Mouse (Mus musculus): Measurements from ENCODE around the gene Pnmal1. TPM values are rescaled to one million over a fixed set of nuclear protein-coding genes. Genes with fewer than 3 reads are reported as not detected.

The Pnmal1 gene
- polyA plus RNA-seq, 1 experiment from 2014 or later, result 60.1 TPM

DNA sequence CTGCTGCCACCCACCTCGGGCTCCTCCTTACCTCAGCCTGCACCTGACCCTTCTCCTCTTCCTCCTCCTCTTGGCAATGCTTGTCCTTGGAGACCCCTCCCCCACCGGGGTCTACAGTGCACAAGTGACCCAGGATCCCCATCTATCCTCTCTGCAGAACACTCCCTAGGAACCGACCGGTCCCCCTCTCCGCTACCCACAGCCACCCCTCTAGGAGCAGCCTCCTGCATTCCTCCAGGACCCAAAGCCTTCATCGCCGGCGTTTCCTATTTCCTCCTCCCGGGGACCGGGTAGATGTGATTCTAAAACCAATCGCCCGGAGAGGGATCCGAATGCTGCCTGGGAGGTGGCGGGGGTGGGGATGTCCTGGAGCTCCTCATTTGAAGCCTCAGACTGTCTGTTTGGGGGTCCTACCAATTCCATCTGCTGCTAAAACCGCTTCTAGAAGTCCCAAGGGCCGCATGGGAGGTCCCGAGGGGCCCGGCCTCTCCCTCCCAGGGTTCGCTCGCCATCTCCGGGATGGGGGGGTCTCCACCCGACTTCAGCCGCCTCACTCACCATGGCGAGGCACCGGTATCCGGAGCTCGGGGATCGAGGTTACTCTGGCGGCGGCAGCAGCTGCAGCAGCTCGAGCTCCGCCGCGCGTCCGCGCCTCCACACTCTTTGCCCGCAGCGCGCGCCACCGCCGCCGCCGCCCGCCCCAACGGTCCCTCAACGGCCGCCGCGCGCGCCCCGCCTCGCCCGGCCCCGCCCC is 36.0 kb upstream of the Pnmal1 start:
- ATAC-seq (ENCODE audit: low read depth), result peak; percentile 3
- under 1% methylated on average over 57 of the region's 57 CpGs for WGBS

DNA sequence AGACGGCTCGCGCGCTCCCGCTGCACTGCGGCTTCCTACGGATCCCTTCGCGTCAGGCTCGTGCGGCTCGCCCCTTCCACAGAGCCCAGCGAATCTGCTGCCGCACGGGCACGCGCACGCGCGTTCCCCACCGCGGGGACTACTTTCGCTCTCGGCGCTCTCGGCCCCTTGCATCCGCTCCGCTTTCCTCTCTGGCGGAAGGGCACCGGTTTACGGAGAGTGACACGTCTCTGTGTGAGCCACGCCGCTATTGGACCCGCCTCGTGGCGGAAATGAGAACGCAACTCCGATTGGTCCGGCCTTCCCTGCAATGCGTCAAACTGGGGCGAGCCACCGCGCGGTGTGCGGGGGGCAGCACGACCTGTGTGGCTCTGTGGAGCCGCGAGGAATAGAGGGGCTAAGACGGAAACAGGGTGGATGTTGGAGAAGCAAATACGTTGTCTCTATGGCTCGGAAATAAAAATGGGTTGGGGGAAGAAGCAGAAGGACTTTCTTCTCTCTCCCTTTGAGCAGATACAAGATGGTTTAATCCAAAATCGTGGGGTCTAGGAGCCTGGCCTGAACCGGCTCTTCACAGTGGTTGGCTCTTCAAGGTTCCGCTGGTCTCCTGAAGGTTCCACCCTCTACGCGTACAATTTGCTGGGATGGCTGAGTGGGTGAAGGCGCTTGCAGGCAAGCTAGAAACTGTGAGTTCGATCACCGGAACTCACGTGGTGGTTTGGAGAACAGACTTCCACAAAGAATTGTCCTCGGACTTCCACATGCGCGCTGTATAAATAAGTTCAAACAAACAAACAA is 35.2 kb upstream of the Pnmal1 start, which contains the start of gene Calm3:
Gene Calm3 (minus strand): TSS at position 78 of the 798 bp plus-strand sequence.
- H3K4me3 ChIP-seq (ENCODE audit: low read depth, low read length), result peak within 1 kb of the TSS; percentile 86
- 2% methylated on average over 63 of the region's 64 CpGs for WGBS
- ATAC-seq (ENCODE audit: low read depth), result peak; percentile 93
- H3K27me3 ChIP-seq (ENCODE audit: control insufficient read depth, insufficient read depth, low read length), result no peaks in the 10 kb centered on the region
- H3K4me2 ChIP-seq (ENCODE audit: low read depth, low read length), result peak within 1 kb of the TSS; percentile 92
- peak within 1 kb of the TSS; percentile 97 for H3K9ac ChIP-seq (replicated peaks; ENCODE audit: low read depth, low read length)
- peaks cover 35% of the 10 kb centered on the region for H3K4me1 ChIP-seq (ENCODE audit: control insufficient read depth, insufficient read depth, low read length)
- peak within 1 kb of the TSS; percentile 98 for H3K27ac ChIP-seq (ENCODE audit: low read depth, low read length)
- H3K9me3 ChIP-seq (ENCODE audit: control insufficient read depth, low read length), result no peaks in the 10 kb centered on the region
- no peaks in the 10 kb centered on the region for H3K36me3 ChIP-seq (ENCODE audit: control insufficient read depth, insufficient read depth, low read length)

More for the DNA sequence above, 36.0 kb upstream of the Pnmal1 start:
- peaks cover 37% of the 10 kb centered on the region for H3K4me1 ChIP-seq (ENCODE audit: control insufficient read depth, insufficient read depth, low read length)
- peak overlapping the region; percentile 98 for H3K27ac ChIP-seq (ENCODE audit: low read depth, low read length)
- peak overlapping the region; percentile 86 for H3K4me3 ChIP-seq (ENCODE audit: low read depth, low read length)
- no peaks in the 10 kb centered on the region for H3K9me3 ChIP-seq (ENCODE audit: control insufficient read depth, low read length)
- H3K4me2 ChIP-seq (ENCODE audit: low read depth, low read length), result peak overlapping the region; percentile 92
- no peaks in the 10 kb centered on the region for H3K27me3 ChIP-seq (ENCODE audit: control insufficient read depth, insufficient read depth, low read length)
- peak overlapping the region; percentile 97 for H3K9ac ChIP-seq (replicated peaks; ENCODE audit: low read depth, low read length)
- H3K36me3 ChIP-seq (ENCODE audit: control insufficient read depth, insufficient read depth, low read length), result peaks cover 3% of the 10 kb centered on the region; the same call in 1 of the 2 replicates

DNA sequence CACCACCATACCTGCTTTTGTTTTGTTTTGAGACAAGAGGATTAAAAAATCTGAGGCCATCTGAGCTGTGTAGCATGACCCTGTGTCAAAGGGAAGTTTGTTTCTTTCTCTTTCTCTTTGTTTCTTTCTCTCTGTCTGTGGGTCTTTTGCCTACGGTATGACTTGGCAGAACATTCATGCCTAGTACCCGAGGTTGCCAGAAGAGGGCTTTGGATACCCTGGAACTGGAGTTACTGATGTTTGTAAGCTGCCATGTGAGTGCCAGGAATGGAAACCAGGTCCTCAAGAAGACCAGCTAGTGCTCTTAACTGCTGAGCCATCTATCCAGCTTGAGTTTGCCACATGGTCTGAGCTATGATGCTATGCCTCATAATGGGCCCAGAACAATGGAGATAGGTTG is 31.1 kb upstream of the Pnmal1 start:
- H3K9ac ChIP-seq (replicated peaks; ENCODE audit: low read depth, low read length), result no peak overlapping the region
- no peak overlapping the region for H3K27ac ChIP-seq (ENCODE audit: low read depth, low read length)
- H3K4me1 ChIP-seq (ENCODE audit: control insufficient read depth, insufficient read depth, low read length), result no peaks in the 10 kb centered on the region
- no peak overlapping the region for H3K4me2 ChIP-seq (ENCODE audit: low read depth, low read length)
- H3K9me3 ChIP-seq (ENCODE audit: control insufficient read depth, low read length), result no peaks in the 10 kb centered on the region
- no peaks in the 10 kb centered on the region for H3K27me3 ChIP-seq (ENCODE audit: control insufficient read depth, insufficient read depth, low read length)
- 57% methylated on average over 2 of the region's 2 CpGs for WGBS
- no peak overlapping the region for H3K4me3 ChIP-seq (ENCODE audit: low read depth, low read length)
- H3K36me3 ChIP-seq (ENCODE audit: control insufficient read depth, insufficient read depth, low read length), result no peaks in the 10 kb centered on the region
- no peak for ATAC-seq (ENCODE audit: low read depth)

DNA sequence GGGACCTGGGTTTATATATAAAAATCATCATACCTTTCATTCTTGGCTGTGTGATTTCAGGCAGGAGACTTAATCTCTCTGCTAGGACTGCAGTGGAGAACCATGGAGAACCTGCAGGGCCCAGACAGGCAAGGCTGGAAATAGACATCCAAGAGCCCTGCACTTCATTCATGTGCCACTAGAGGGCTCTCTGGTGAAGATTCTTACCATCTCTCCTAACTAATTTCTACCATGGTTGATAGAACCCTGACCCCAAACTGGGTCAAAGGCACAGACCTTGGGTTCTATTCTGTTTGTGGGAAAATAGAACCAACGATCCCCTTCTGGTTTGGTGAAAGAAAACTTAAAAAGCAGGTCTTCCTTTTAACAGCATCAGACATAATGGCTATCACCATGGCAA is 28.6 kb upstream of the Pnmal1 start:
- ATAC-seq (ENCODE audit: low read depth), result no peak
- WGBS, result 3% methylated on average over 1 of the region's 1 CpGs

DNA sequence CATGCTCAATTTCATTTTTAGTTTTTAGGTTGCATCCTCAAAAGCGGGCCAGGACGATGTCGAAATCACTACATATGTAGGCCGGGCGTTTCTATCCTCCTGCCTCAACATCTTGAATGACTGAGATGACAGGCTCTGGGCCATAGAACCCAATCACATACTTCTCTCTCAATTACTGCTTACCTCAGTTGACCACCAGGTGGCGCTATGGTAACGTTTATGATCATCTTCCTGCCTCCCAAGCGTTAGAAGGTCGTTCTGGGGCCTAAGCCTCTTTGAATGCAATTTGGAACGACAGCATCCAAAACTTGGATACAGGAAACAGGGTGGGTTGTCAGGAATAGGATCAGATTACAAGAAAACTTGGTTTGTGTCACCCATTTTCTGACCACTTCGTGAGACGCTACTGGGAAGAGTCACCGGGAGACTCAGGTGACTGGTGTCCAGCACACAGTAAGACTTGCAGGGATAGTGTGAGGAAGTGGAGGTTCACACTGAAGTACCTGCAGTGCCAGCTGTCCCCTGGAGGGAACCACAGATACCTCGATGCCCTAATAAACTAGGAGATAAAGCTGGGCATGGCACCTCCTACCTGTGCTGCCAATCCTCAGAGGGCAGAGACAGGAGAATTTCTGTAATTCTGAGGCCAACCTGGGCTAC is 27.4 kb upstream of the Pnmal1 start:
- Histone ChIP-seq H3K27me3 (ENCODE audit: control insufficient read depth, insufficient read depth, low read length) (no peaks in the 10 kb centered on the region), H3K9me3 (ENCODE audit: control insufficient read depth, low read length) (no peaks in the 10 kb centered on the region), H3K4me2 (ENCODE audit: low read depth, low read length) (no peak overlapping the region), H3K36me3 (ENCODE audit: control insufficient read depth, insufficient read depth, low read length) (no peaks in the 10 kb centered on the region), H3K4me1 (ENCODE audit: control insufficient read depth, insufficient read depth, low read length) (0 out of 2 replicates have a peak, but pooled peaks cover 4% of the 10 kb centered on the region), H3K4me3 (ENCODE audit: low read depth, low read length) (no peak overlapping the region), H3K9ac (replicated peaks; ENCODE audit: low read depth, low read length) (no peak overlapping the region), H3K27ac (ENCODE audit: low read depth, low read length) (no peak overlapping the region)
- 22% methylated on average over 14 of the region's 14 CpGs for WGBS
- ATAC-seq (ENCODE audit: low read depth), result peak; percentile 66

More for the DNA sequence above, 28.6 kb upstream of the Pnmal1 start:
- Histone ChIP-seq H3K4me3 (ENCODE audit: low read depth, low read length) (no peak overlapping the region), H3K4me1 (ENCODE audit: control insufficient read depth, insufficient read depth, low read length) (0 out of 2 replicates have a peak, but pooled peaks cover 4% of the 10 kb centered on the region), H3K36me3 (ENCODE audit: control insufficient read depth, insufficient read depth, low read length) (no peaks in the 10 kb centered on the region), H3K9ac (replicated peaks; ENCODE audit: low read depth, low read length) (no peak overlapping the region), H3K9me3 (ENCODE audit: control insufficient read depth, low read length) (no peaks in the 10 kb centered on the region), H3K27me3 (ENCODE audit: control insufficient read depth, insufficient read depth, low read length) (no peaks in the 10 kb centered on the region), H3K4me2 (ENCODE audit: low read depth, low read length) (no peak overlapping the region), H3K27ac (ENCODE audit: low read depth, low read length) (no peak overlapping the region)

DNA sequence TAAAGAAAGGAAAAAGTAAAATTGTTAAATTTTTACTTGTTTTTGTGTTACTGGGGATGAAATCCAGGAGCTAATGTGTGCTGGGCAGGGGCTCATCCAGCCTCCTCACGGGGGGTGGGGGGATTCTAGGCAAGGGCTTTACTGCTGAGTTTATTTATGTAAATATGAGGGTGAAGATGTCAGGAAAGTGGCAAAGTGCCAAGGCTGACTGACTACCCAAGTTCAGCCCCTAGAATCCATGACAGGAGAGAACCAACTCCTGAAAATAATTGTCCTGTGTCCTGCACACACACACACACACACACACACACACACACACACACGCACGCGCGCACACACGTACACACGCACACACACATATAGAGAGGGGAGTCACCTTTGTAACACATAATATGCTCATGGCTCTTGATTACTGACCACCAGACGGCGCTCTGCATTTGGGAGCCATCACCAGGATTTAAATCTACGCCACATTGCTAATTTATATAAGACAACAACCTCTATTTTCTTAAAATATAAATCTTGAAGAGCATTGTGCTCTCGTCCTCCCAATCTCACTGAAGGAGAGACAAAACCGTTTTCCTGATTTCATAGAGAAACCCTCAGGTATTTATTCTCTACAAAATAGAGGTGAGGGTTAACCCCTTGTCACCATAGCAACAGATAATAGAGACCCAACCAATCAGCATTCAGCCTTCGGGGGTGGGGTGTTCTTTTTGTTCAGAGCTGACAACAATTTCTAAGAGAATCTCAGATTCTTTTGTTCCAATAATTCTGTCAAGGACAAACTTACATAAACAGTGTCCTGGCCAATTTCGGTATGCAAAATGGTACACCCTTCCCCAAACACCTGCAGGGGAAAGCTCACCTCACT is 26.5 kb upstream of the Pnmal1 start:
- 37% methylated on average over 14 of the region's 14 CpGs for WGBS
- Histone ChIP-seq H3K36me3 (ENCODE audit: control insufficient read depth, insufficient read depth, low read length) (no peaks in the 10 kb centered on the region), H3K9me3 (ENCODE audit: control insufficient read depth, low read length) (no peaks in the 10 kb centered on the region), H3K4me2 (ENCODE audit: low read depth, low read length) (no peak overlapping the region), H3K27me3 (ENCODE audit: control insufficient read depth, insufficient read depth, low read length) (no peaks in the 10 kb centered on the region), H3K4me3 (ENCODE audit: low read depth, low read length) (no peak overlapping the region), H3K4me1 (ENCODE audit: control insufficient read depth, insufficient read depth, low read length) (0 out of 2 replicates have a peak, but pooled peaks cover 4% of the 10 kb centered on the region), H3K9ac (replicated peaks; ENCODE audit: low read depth, low read length) (no peak overlapping the region), H3K27ac (ENCODE audit: low read depth, low read length) (peak overlapping the region; percentile 66)
- peak; percentile 70 for ATAC-seq (ENCODE audit: low read depth)

DNA sequence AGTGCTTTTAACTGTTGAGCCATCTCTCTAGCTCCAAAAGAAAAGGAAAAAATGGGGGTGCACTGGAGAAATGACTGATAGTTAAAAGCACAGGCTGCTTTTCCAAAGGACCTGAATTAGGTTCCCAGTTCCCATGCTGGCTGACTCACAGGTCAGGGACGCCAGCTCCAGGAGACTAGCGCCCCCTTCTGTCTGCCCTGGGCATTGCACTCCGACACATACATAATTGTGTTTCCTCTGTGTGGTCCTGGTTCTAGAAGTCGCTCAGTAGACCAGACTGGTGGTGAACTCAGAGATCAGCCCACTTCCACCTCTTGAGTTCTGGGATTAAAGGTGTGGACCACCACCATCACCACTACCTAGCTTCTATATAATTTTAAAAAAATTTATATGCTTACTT is 22.2 kb upstream of the Pnmal1 start:
- no peaks in the 10 kb centered on the region for H3K9me3 ChIP-seq (ENCODE audit: control insufficient read depth, low read length)
- no peak overlapping the region for H3K27ac ChIP-seq (ENCODE audit: low read depth, low read length)
- peaks cover 10% of the 10 kb centered on the region for H3K4me1 ChIP-seq (ENCODE audit: control insufficient read depth, insufficient read depth, low read length)
- no peak for ATAC-seq (ENCODE audit: low read depth)
- H3K9ac ChIP-seq (replicated peaks; ENCODE audit: low read depth, low read length), result no peak overlapping the region
- H3K4me2 ChIP-seq (ENCODE audit: low read depth, low read length), result no peak overlapping the region
- H3K27me3 ChIP-seq (ENCODE audit: control insufficient read depth, insufficient read depth, low read length), result no peaks in the 10 kb centered on the region
- H3K4me3 ChIP-seq (ENCODE audit: low read depth, low read length), result no peak overlapping the region
- WGBS, result 45% methylated on average over 4 of the region's 4 CpGs
- no peaks in the 10 kb centered on the region for H3K36me3 ChIP-seq (ENCODE audit: control insufficient read depth, insufficient read depth, low read length)

DNA sequence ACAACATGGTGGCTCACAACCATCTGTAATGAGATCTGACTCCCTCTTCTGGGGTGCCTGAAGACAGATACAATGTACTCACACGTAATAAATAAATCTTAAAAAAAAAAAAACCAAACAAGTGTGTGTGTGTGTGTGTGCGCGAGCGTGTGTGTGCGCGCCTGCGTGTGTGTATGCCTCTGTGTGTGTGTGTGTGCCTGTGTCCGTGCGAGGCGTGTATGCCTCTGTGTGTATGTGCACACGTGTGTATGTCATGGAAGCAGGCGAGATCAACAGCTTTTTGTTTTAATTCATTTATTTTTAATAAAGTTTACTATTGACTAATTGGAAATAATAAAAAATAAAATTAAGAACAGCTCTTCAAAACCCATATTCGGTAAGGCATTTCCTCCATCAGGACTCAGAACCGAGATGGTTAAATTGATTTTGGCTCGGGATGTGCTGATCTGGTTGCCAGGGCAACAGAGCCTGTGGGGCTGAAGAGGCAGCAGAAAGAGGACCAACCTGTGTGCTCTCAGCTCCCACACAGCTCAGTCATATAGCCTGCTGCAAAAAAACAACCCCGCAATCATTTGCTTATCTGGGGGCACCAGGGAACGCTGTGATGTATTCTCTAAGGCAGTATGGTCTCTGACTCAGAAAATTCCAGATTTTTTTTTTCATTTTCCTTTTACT is 21.2 kb upstream of the Pnmal1 start:
- Histone ChIP-seq H3K9me3 (ENCODE audit: control insufficient read depth, low read length) (no peaks in the 10 kb centered on the region), H3K36me3 (ENCODE audit: control insufficient read depth, insufficient read depth, low read length) (no peaks in the 10 kb centered on the region), H3K4me2 (ENCODE audit: low read depth, low read length) (no peak overlapping the region), H3K27me3 (ENCODE audit: control insufficient read depth, insufficient read depth, low read length) (no peaks in the 10 kb centered on the region), H3K9ac (replicated peaks; ENCODE audit: low read depth, low read length) (no peak overlapping the region), H3K27ac (ENCODE audit: low read depth, low read length) (peak overlapping the region; percentile 74), H3K4me3 (ENCODE audit: low read depth, low read length) (no peak overlapping the region), H3K4me1 (ENCODE audit: control insufficient read depth, insufficient read depth, low read length) (peaks cover 13% of the 10 kb centered on the region)
- WGBS, result 62% methylated on average over 17 of the region's 17 CpGs
- peak; percentile 91; the same call in 1 of the 2 replicates for ATAC-seq (ENCODE audit: low read depth)
